Mouse (Mus musculus) lung, postnatal 0 days (tissue): ENCODE measurements around the gene Rrp7a.

Experiments used
- CTCF ChIP-seq: IDR thresholded peaks from 2 replicates; pipeline ENCODE4 v1.5.1; 2016; ENCODE audit warnings: antibody characterized with exemption, mild to moderate bottlenecking
- EP300 ChIP-seq: IDR thresholded peaks from 2 replicates; pipeline ENCODE4 v1.6.1; 2016; ENCODE audit warnings: antibody characterized with exemption, mild to moderate bottlenecking, control low read depth

GRCm38 (mm10) chr15:83100332-83100662, 22.3 kb downstream of the Rrp7a start:
- TF ChIP-seq CTCF (no peak), EP300 (no peak)
